Mouse (Mus musculus) urinary bladder, adult 2 months (tissue): ENCODE measurements around the gene Lrp8. TPM values are rescaled to one million over a fixed set of nuclear protein-coding genes. Genes with fewer than 3 reads are reported as not detected.

ENCODE experiments used
- DNase-seq: peaks from one replicate; pipeline ENCODE4 v3.0.0; 2022; ENCODE audit warnings: low spot score
- polyA plus RNA-seq: library from polyadenylated mRNA; depleted of rRNA; stranded (reverse); fragments of >200 nt; gene quantifications from 2 replicates; pipeline ENCODE4 v1.2.3, GENCODE M21; 2012; rRNA removed

The Lrp8 gene
- polyA plus RNA-seq = 0.61 and 0.66 TPM in 2 replicates

- DNase-seq = no peak
Observed at GRCm38 (mm10) chr4:107802185-107802449, at the start of gene Lrp8. Gene Lrp8 (plus strand): TSS chr4:107802261.

GRCm38 (mm10) chr4:107756222-107756621 lies 45.8 kb upstream of the Lrp8 start:
- no peak for DNase-seq

- DNase-seq = no peak
Observed at GRCm38 (mm10) chr4:107757487-107758470, 44.3 kb upstream of the Lrp8 start.

GRCm38 (mm10) chr4:107758938-107759337 lies 43.1 kb upstream of the Lrp8 start:
- no peak for DNase-seq

- DNase-seq = no peak
Observed at GRCm38 (mm10) chr4:107763001-107763400, 39.1 kb upstream of the Lrp8 start.

- no peak for DNase-seq
Observed at GRCm38 (mm10) chr4:107763598-107763997, 38.5 kb upstream of the Lrp8 start.

GRCm38 (mm10) chr4:107765196-107765813 lies 36.8 kb upstream of the Lrp8 start:
- no peak for DNase-seq

GRCm38 (mm10) chr4:107766182-107766581 lies 35.9 kb upstream of the Lrp8 start:
- DNase-seq = no peak

- no peak for DNase-seq
Observed at GRCm38 (mm10) chr4:107772122-107772825, 29.8 kb upstream of the Lrp8 start.

- DNase-seq = no peak
Observed at GRCm38 (mm10) chr4:107774868-107775267, 27.2 kb upstream of the Lrp8 start.

GRCm38 (mm10) chr4:107775672-107776071 lies 26.4 kb upstream of the Lrp8 start:
- DNase-seq = no peak

GRCm38 (mm10) chr4:107776990-107777673 lies 24.9 kb upstream of the Lrp8 start:
- DNase-seq = no peak

- DNase-seq = no peak
Observed at GRCm38 (mm10) chr4:107783541-107783940, 18.5 kb upstream of the Lrp8 start.

GRCm38 (mm10) chr4:107788841-107789240 lies 13.2 kb upstream of the Lrp8 start:
- no peak for DNase-seq

- no peak for DNase-seq
Observed at GRCm38 (mm10) chr4:107800801-107801200, 1.3 kb upstream of the Lrp8 start.

GRCm38 (mm10) chr4:107801366-107802184 lies 486 bp upstream of the Lrp8 start:
- peak; percentile 64 for DNase-seq

GRCm38 (mm10) chr4:107802450-107803331 lies 630 bp downstream of the Lrp8 start:
- peak; percentile 31 for DNase-seq

- peak; percentile 68 for DNase-seq
Observed at GRCm38 (mm10) chr4:107803351-107804106, 1.5 kb downstream of the Lrp8 start.

- no peak for DNase-seq
Observed at GRCm38 (mm10) chr4:107805491-107805890, 3.4 kb downstream of the Lrp8 start.
